Mouse (Mus musculus) fibroblast of lung, adult 2 months (primary cell): ENCODE measurements around the gene Sec13.
A peak's percentile ranks its signal among the peaks of the same experiment; 100 is the strongest.

Experiments used
- DNase-seq: peaks from one replicate; pipeline ENCODE4 v3.0.0-alpha.2; 2011; ENCODE audit warnings: low read depth

The Sec13 gene

GRCm38 (mm10) chr6:113712718-113713117 lies 27.8 kb downstream of the Sec13 start:
- DNase-seq = no peak

GRCm38 (mm10) chr6:113697222-113698205 lies 43.0 kb downstream of the Sec13 start:
- DNase-seq = no peak

GRCm38 (mm10) chr6:113696582-113697221 lies 43.8 kb downstream of the Sec13 start, which contains the start of gene Tatdn2:
Gene Tatdn2 (plus strand): TSS chr6:113697050.
- peak; percentile 96 for DNase-seq

DNA sequence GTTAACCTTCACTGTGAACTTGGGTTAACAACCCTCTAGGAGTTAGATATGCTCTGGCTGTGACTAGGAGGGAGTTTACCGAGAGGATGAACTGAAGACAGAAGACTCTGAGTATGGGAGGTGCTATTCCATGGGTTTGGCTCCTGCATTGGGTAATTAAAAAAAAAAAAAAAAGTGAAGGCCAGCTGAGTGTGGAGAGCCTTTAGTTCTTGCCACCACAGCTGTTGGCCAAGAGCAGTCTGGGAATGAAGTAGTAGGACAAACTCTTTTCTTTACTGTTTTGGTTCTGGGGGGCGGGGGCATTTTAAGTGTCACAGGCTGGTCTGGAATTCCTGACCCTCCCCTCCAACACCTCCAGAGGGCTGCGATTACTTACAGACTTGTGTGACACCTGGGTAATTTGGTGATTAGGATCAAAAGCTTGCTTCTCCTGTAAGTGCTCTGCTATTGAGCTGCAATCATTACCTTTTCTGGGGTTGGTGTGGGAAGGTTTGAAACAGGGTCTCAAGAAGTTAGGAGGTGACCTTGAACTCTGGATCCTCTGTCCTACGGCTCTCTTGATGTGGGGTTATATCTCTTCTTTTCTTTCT lies 44.7 kb downstream of the Sec13 start:
- DNase-seq = no peak

GRCm38 (mm10) chr6:113695203-113695602 lies 45.3 kb downstream of the Sec13 start:
- DNase-seq = no peak

GRCm38 (mm10) chr6:113693377-113693776 lies 47.2 kb downstream of the Sec13 start:
- no peak for DNase-seq

- DNase-seq = no peak
Observed at GRCm38 (mm10) chr6:113692661-113693133, 47.8 kb downstream of the Sec13 start.

GRCm38 (mm10) chr6:113691084-113691462 lies 49.5 kb downstream of the Sec13 start:
- DNase-seq = no peak

DNA sequence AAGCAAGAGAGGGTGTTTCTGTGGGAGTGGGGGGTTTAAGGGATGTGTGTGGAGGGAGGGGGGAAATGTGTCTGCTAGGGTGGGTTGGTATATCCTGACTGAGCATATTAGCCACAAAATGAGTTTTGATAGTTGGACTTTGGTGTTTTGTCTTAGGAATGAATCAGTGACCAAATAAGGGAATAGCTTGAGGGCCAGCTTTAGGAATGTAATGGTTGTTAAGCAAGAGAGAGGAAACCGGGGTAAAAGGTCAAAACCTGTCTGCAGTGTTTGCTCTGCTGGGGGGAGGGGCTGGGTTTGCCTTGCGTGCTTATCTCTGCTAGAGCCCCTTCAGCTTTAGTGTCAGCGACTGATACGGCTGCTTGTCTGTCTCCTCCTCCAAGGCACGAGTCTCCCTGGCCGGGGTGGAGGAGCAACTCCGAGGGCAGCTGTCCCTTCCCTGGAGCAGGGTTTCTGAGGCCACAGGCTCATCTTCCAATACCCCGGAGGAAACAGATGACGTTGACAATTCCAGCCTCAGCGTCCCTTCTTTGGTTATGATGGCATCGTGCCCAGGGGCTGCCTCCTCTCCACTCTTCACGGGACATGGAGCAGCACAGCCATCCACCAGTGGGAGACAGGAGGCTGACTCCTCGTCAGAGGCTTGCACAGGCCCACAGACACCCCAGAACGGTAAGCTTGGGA lies 50.0 kb downstream of the Sec13 start:
- DNase-seq = peak; percentile 75

DNA sequence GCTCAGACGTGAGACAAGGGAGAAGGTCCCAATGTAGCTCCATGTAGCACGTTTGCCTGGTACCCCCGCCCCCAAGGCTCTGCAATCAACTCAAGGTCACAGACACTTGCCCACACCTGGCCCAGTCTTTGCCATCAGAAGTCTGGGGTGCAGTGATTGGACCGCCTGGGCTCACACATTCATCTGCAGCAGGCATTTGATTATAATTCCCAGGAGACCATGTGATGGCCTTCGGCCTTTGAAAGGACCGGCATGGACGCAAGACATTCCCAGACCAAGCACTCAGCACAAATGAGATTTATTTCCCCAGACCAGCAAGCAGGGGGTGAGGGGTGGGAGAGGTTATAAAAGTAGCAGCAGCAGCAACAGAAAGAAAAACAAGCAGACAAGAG lies 50.5 kb downstream of the Sec13 start:
- peak; percentile 82 for DNase-seq

DNA sequence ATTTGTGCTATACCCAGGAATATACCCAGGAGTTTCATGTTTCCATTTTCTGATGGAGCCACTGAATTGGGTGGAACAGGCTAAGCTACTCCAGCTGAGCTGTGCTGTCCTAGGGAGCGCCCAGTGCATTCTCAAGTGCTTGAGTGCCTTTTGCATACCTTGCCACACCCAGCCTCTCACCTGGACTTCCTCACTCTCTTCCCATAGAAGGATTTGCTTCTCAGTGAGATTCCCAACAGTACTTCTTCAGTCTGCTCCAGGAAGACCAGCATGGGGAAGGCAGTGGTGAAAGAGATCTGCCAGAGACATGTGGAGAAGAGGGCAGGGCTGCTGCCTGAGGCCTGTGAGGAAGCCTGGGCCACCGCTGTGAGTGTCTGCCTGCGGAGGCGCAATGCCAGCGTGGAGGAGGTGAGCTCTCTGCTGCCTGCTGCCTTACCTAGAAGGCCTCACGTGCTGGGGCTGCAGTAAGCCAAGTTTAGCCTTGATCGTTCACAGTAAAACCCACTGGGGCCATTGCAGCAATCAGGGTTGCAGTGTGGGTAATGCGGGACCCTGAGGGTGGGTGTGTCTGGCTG lies 53.9 kb downstream of the Sec13 start:
- DNase-seq = no peak

- no peak for DNase-seq
Observed at GRCm38 (mm10) chr6:113683081-113683825, 57.3 kb downstream of the Sec13 start.

- no peak for DNase-seq
Observed at GRCm38 (mm10) chr6:113681271-113681670, 59.3 kb downstream of the Sec13 start.

GRCm38 (mm10) chr6:113679993-113680566 lies 60.5 kb downstream of the Sec13 start:
- DNase-seq = no peak

GRCm38 (mm10) chr6:113678246-113679012 lies 62.1 kb downstream of the Sec13 start:
- no peak for DNase-seq
